Mouse (Mus musculus) heart, embryonic 12.5 days (tissue): ENCODE results near the gene Gm43518. TPM values are rescaled to one million over a fixed set of nuclear protein-coding genes. Genes with fewer than 3 reads are reported as not detected.

Source experiments
- ATAC-seq: fragments of 200-750 bp; cut with Nextera tagmentation; 2 replicates; pipeline ENCODE4 v1.8.0; 2017; ENCODE audit warnings: moderate TSS enrichment, moderate library complexity; ENCODE audit not compliant: insufficient number of reproducible peaks, low FRiP score
- H3K27ac ChIP-seq: fragments of 300-500 bp; sonication (generic); 2 replicates; pipeline ENCODE4 v1.5.1; 2016; ENCODE audit warnings: mild to moderate bottlenecking, moderate library complexity; ENCODE audit not compliant: poor library complexity, severe bottlenecking
- H3K27me3 ChIP-seq: fragments of 300-500 bp; sonication (generic); replicated peaks from 2 replicates; pipeline ENCODE4 v1.6.1; 2016; ENCODE audit warnings: mild to moderate bottlenecking, moderate library complexity
- H3K36me3 ChIP-seq: fragments of 300-500 bp; sonication (generic); 2 replicates; pipeline ENCODE4 v1.6.1; 2016; ENCODE audit warnings: mild to moderate bottlenecking, moderate library complexity
- H3K4me1 ChIP-seq: fragments of 300-500 bp; sonication (generic); replicated peaks from 2 replicates; pipeline ENCODE4 v1.6.1; 2016; ENCODE audit warnings: mild to moderate bottlenecking
- H3K4me2 ChIP-seq: fragments of 300-500 bp; sonication (generic); 2 replicates; pipeline ENCODE4 v1.6.1; 2016; ENCODE audit warnings: mild to moderate bottlenecking, moderate library complexity
- H3K4me3 ChIP-seq: fragments of 300-500 bp; sonication (generic); 2 replicates; pipeline ENCODE4 v1.5.1; 2016; ENCODE audit warnings: mild to moderate bottlenecking
- H3K9ac ChIP-seq: fragments of 300-500 bp; sonication (generic); 2 replicates; pipeline ENCODE4 v1.6.1; 2016; ENCODE audit warnings: mild to moderate bottlenecking, moderate library complexity
- H3K9me3 ChIP-seq: fragments of 300-500 bp; sonication (generic); replicated peaks from 2 replicates; pipeline ENCODE4 v1.6.1; 2016; ENCODE audit warnings: mild to moderate bottlenecking, moderate library complexity
- WGBS: fragments of 180-500 bp; shearing (Covaris S2); methylation state at CpG from one replicate; pipeline ENCODE4 v1.1.7; 2016; 5-methylcytosine and 5-hydroxymethylcytosine counted together
- polyA plus RNA-seq: library from polyadenylated mRNA; unstranded; fragments of >200 nt; fragmentation: Nextera tagmentation; extraction: Ambion mirVana; gene quantifications from 2 replicates; pipeline ENCODE4 v1.2.1, GENCODE M21; 2016

The Gm43518 gene
- polyA plus RNA-seq, 1 experiment from 2014 or later = 2.1 TPM

GRCm38 (mm10) chr5:123979221-123979979 lies 52.2 kb downstream of the Gm43518 start:
- 0 out of 2 replicates have a peak, but pooled peaks have one; percentile 9 for ATAC-seq
- no peak overlapping the region for H3K9ac ChIP-seq
- H3K9me3 ChIP-seq = no peaks in the 10 kb centered on the region
- peaks cover 45% of the 10 kb centered on the region for H3K4me1 ChIP-seq
- 76% methylated on average over 18 of the region's 18 CpGs for WGBS
- H3K4me2 ChIP-seq = no peak overlapping the region
- no peak overlapping the region for H3K4me3 ChIP-seq
- H3K27ac ChIP-seq = no peak overlapping the region
- 0 out of 2 replicates have a peak, but pooled peaks cover 26% of the 10 kb centered on the region for H3K27me3 ChIP-seq
- no peaks in the 10 kb centered on the region for H3K36me3 ChIP-seq

- peaks cover 45% of the 10 kb centered on the region for H3K4me1 ChIP-seq
- no peak overlapping the region for H3K4me2 ChIP-seq
- no peak for ATAC-seq
- no peaks in the 10 kb centered on the region for H3K9me3 ChIP-seq
- H3K36me3 ChIP-seq = no peaks in the 10 kb centered on the region
- 0 out of 2 replicates have a peak, but pooled peaks cover 21% of the 10 kb centered on the region for H3K27me3 ChIP-seq
- 62% methylated on average over 4 of the region's 4 CpGs for WGBS
- no peak overlapping the region for H3K27ac ChIP-seq
- H3K9ac ChIP-seq = no peak overlapping the region
- H3K4me3 ChIP-seq = no peak overlapping the region
Measured at GRCm38 (mm10) chr5:123979980-123980369, 52.8 kb downstream of the Gm43518 start.

GRCm38 (mm10) chr5:123980521-123981249 lies 53.5 kb downstream of the Gm43518 start:
- no peak for ATAC-seq
- 76% methylated on average over 9 of the region's 9 CpGs for WGBS
- peaks cover 48% of the 10 kb centered on the region for H3K4me1 ChIP-seq
- H3K27me3 ChIP-seq = 0 out of 2 replicates have a peak, but pooled peaks cover 19% of the 10 kb centered on the region
- no peak overlapping the region for H3K4me2 ChIP-seq
- no peak overlapping the region for H3K4me3 ChIP-seq
- no peaks in the 10 kb centered on the region for H3K36me3 ChIP-seq
- no peaks in the 10 kb centered on the region for H3K9me3 ChIP-seq
- no peak overlapping the region for H3K9ac ChIP-seq
- H3K27ac ChIP-seq = no peak overlapping the region

- 0 out of 2 replicates have a peak, but pooled peaks cover 14% of the 10 kb centered on the region for H3K27me3 ChIP-seq
- peaks cover 50% of the 10 kb centered on the region for H3K4me1 ChIP-seq
- no peak overlapping the region for H3K27ac ChIP-seq
- WGBS = 65% methylated on average over 6 of the region's 6 CpGs
- H3K4me2 ChIP-seq = no peak overlapping the region
- no peak for ATAC-seq
- no peak overlapping the region for H3K4me3 ChIP-seq
- no peaks in the 10 kb centered on the region for H3K36me3 ChIP-seq
- no peaks in the 10 kb centered on the region for H3K9me3 ChIP-seq
- no peak overlapping the region for H3K9ac ChIP-seq
Measured at GRCm38 (mm10) chr5:123981250-123981554, 54.0 kb downstream of the Gm43518 start.

GRCm38 (mm10) chr5:123982838-123983237 lies 55.6 kb downstream of the Gm43518 start:
- Histone ChIP-seq H3K4me1 (peaks cover 58% of the 10 kb centered on the region), H3K27me3 (no peaks in the 10 kb centered on the region), H3K4me2 (no peak overlapping the region), H3K27ac (no peak overlapping the region), H3K9me3 (no peaks in the 10 kb centered on the region), H3K36me3 (no peaks in the 10 kb centered on the region), H3K4me3 (no peak overlapping the region), H3K9ac (no peak overlapping the region)
- ATAC-seq = no peak
- WGBS = 69% methylated on average over 11 of the region's 11 CpGs

- peaks cover 47% of the 10 kb centered on the region for H3K4me1 ChIP-seq
- no peaks in the 10 kb centered on the region for H3K9me3 ChIP-seq
- ATAC-seq = 0 out of 2 replicates have a peak, but pooled peaks have one; percentile 36
- no peak overlapping the region for H3K4me3 ChIP-seq
- H3K27me3 ChIP-seq = no peaks in the 10 kb centered on the region
- no peak overlapping the region; the same call in 1 of the 2 replicates for H3K27ac ChIP-seq
- no peak overlapping the region for H3K4me2 ChIP-seq
- 68% methylated on average over 9 of the region's 9 CpGs for WGBS
- H3K9ac ChIP-seq = no peak overlapping the region
- H3K36me3 ChIP-seq = no peaks in the 10 kb centered on the region
Measured at GRCm38 (mm10) chr5:123985434-123985833, 58.2 kb downstream of the Gm43518 start.

- Histone ChIP-seq H3K4me3 (no peak overlapping the region), H3K9ac (no peak overlapping the region), H3K27me3 (no peaks in the 10 kb centered on the region), H3K36me3 (no peaks in the 10 kb centered on the region), H3K4me1 (peaks cover 41% of the 10 kb centered on the region), H3K9me3 (no peaks in the 10 kb centered on the region), H3K4me2 (no peak overlapping the region), H3K27ac (no peak overlapping the region)
- 61% methylated on average over 2 of the region's 2 CpGs for WGBS
- ATAC-seq = no peak
Measured at GRCm38 (mm10) chr5:123986925-123987324, 59.7 kb downstream of the Gm43518 start.

- Histone ChIP-seq H3K4me1 (peaks cover 42% of the 10 kb centered on the region), H3K27me3 (no peaks in the 10 kb centered on the region), H3K4me3 (no peak overlapping the region), H3K9ac (no peak overlapping the region), H3K27ac (no peak overlapping the region), H3K4me2 (no peak overlapping the region), H3K36me3 (no peaks in the 10 kb centered on the region), H3K9me3 (no peaks in the 10 kb centered on the region)
- WGBS = 77% methylated on average over 4 of the region's 4 CpGs
- no peak for ATAC-seq
Measured at GRCm38 (mm10) chr5:123987511-123987910, 60.3 kb downstream of the Gm43518 start.

Other genes with a start within 250 kb of the Gm43518 start
- 62.3 and 65.2 TPM in 2 replicates for gene Clip1, start 242.8 kb upstream of the Gm43518 start, polyA plus RNA-seq
- 69.6 and 77.5 TPM in 2 replicates for gene Zcchc8, start 206.3 kb upstream of the Gm43518 start, polyA plus RNA-seq
- 95.9 and 105 TPM in 2 replicates for gene Rsrc2, start 178.0 kb upstream of the Gm43518 start, polyA plus RNA-seq
- gene Kntc1, start 177.7 kb upstream of the Gm43518 start, polyA plus RNA-seq = 30.7 and 31.8 TPM in 2 replicates
- gene Hcar2, start 61.9 kb upstream of the Gm43518 start, polyA plus RNA-seq = not detected in 2 replicates
- gene Hcar1, start 47.4 kb upstream of the Gm43518 start, polyA plus RNA-seq = 0.11 and 0.22 TPM in 2 replicates
- 109 and 120 TPM in 2 replicates for gene Denr, start 20.2 kb upstream of the Gm43518 start, polyA plus RNA-seq
- gene Ccdc62, start 3.3 kb downstream of the Gm43518 start, polyA plus RNA-seq = 2.5 and 7.1 TPM in 2 replicates
- gene Hip1r, start 46.2 kb downstream of the Gm43518 start, polyA plus RNA-seq = 4.8 and 7.5 TPM in 2 replicates
- 61.9 and 64.4 TPM in 2 replicates for gene Vps37b, start 104.9 kb downstream of the Gm43518 start, polyA plus RNA-seq
- 1.6 and 1.7 TPM in 2 replicates for gene Abcb9, start 168.4 kb downstream of the Gm43518 start, polyA plus RNA-seq
- gene Ogfod2, start 184.9 kb downstream of the Gm43518 start, polyA plus RNA-seq = 16.1 and 17.0 TPM in 2 replicates
- gene Arl6ip4, start 188.7 kb downstream of the Gm43518 start, polyA plus RNA-seq = 69.7 and 78.8 TPM in 2 replicates